ENCODE assay signal across 30 mouse cellular contexts in the genomic region with DNA sequence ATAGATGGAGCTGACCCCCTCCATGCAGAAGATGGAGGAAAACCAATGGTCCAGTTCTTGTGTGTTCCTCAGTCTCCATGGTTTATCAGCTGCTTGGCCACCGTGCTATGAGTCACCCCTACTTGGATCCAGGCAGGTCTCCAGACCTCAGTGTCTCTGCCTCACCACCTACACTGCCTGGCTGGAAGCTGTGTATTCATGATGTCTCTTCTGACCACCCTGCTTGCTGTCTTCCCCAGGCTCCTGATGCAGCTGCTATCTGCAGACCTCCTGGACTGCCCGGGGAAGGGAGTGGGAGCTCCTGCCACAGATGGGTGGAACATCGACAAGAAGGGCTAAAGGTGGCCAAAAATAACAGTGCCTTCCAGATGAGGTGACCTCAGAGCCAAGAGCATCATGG. TPM values are rescaled to one million over a fixed set of nuclear protein-coding genes. Genes with fewer than 3 reads are reported as not detected.
DNase-seq lines count a peak whose midpoint lies in the region; ATAC-seq and TF ChIP-seq lines count a peak whose summit lies in the region.
"Had no signal": no experiment of that assay in that cellular context is flagged by ENCODE, and none has a peak within 500 bp of the region (broad histone marks: within the 10 kb centered on the region; RNA-seq: fewer than 3 reads in every experiment).

No protein-coding gene starts in this region.

- TF ChIP-seq CTCF in layer of hippocampus, adult 2 months (conservative IDR thresholded peaks at IDR 0.05) = no peak

- H3K9me3 ChIP-seq in heart, embryonic 14.5 days (ENCODE audit: control insufficient read depth, low read length) = no peaks in the 10 kb centered on the region
- H3K9me3 ChIP-seq: embryonic facial prominence, embryonic 15.5 days; forebrain, embryonic 15.5 days; hindbrain, embryonic 10.5 days; kidney, embryonic 15.5 days; limb, embryonic 13.5 days; midbrain, embryonic 12.5 days; neural tube, embryonic 12.5 days had no signal

- no peak overlapping the region for H3K9ac ChIP-seq in heart, embryonic 14.5 days (ENCODE audit: low read length)
- H3K9ac ChIP-seq: embryonic facial prominence, embryonic 15.5 days; forebrain, embryonic 15.5 days; kidney, embryonic 15.5 days; limb, embryonic 13.5 days; liver, embryonic 14.5 days; lung, embryonic 14.5 days; midbrain, embryonic 12.5 days; neural tube, embryonic 12.5 days had no signal

- WGBS in heart, embryonic 14.5 days = 21% methylated on average over 3 of the region's 3 CpGs

- H3K4me2 ChIP-seq in heart, embryonic 14.5 days (ENCODE audit: low read length) = peak overlapping the region; percentile 38
- H3K4me2 ChIP-seq: embryonic facial prominence, embryonic 15.5 days; forebrain, embryonic 15.5 days; kidney, embryonic 15.5 days; limb, embryonic 13.5 days; lung, embryonic 14.5 days; midbrain, embryonic 12.5 days; neural tube, embryonic 12.5 days had no signal

- no peak overlapping the region for H3K27ac ChIP-seq in heart, embryonic 14.5 days (replicated peaks in 1 of 2; ENCODE audit: control insufficient read depth in 1 of 2, insufficient read depth in 1 of 2, low read depth in 2 of 2, low read length in 2 of 2)
- no peak overlapping the region for H3K27ac ChIP-seq in layer of hippocampus, adult 2 months
- H3K27ac ChIP-seq: embryonic facial prominence, embryonic 15.5 days; forebrain, embryonic 15.5 days; hindbrain, embryonic 10.5 days; hindbrain, postnatal 0 days; kidney, embryonic 15.5 days; limb, embryonic 13.5 days; liver, embryonic 14.5 days; midbrain, embryonic 12.5 days; neural tube, embryonic 12.5 days had no signal

- H3K4me1 ChIP-seq in heart, embryonic 14.5 days (ENCODE audit: control insufficient read depth in 2 of 2, insufficient read depth in 2 of 2, low read length in 2 of 2) = peaks cover 8 to 9% of the 10 kb centered on the region in 2 experiments; a peak in 3 of 4 replicates
- H3K4me1 ChIP-seq: embryonic facial prominence, embryonic 15.5 days; forebrain, embryonic 15.5 days; hindbrain, embryonic 10.5 days; midbrain, embryonic 12.5 days; neural tube, embryonic 12.5 days had no signal

- intact Hi-C loops in gastrocnemius, postnatal 14 days (cut with DNase I; ENCODE audit: low total_unique reads) = no loop called here

- no peak for ATAC-seq in heart, embryonic 14.5 days (ENCODE audit: insufficient number of reproducible peaks, insufficient read depth, low FRiP score, low read depth)
- ATAC-seq: forebrain, embryonic 15.5 days; hindbrain, postnatal 0 days; intestine, embryonic 16.5 days; Patski had no signal

- no peaks in the 10 kb centered on the region for H3K27me3 ChIP-seq in heart, embryonic 14.5 days (ENCODE audit: control insufficient read depth, insufficient read depth, low read length)
- H3K27me3 ChIP-seq: forebrain, embryonic 15.5 days; kidney, embryonic 15.5 days; limb, embryonic 13.5 days; midbrain, embryonic 12.5 days; neural tube, embryonic 12.5 days; Patski had no signal

- no peak overlapping the region for H3K4me3 ChIP-seq in heart, embryonic 14.5 days (ENCODE audit: control insufficient read depth in 1 of 2, insufficient read depth in 1 of 2, low read depth in 1 of 2, low read length in 2 of 2)
- no peak overlapping the region for H3K4me3 ChIP-seq in layer of hippocampus, adult 2 months
- H3K4me3 ChIP-seq: embryonic facial prominence, embryonic 15.5 days; forebrain, embryonic 15.5 days; hindbrain, embryonic 10.5 days; kidney, embryonic 15.5 days; limb, embryonic 13.5 days; midbrain, embryonic 12.5 days; neural tube, embryonic 12.5 days had no signal

- 0 out of 2 replicates have a peak, but pooled peaks cover 3% of the 10 kb centered on the region for H3K36me3 ChIP-seq in heart, embryonic 14.5 days (ENCODE audit: control insufficient read depth, insufficient read depth, low read length)
- H3K36me3 ChIP-seq: embryonic facial prominence, embryonic 15.5 days; forebrain, embryonic 15.5 days; neural tube, embryonic 12.5 days had no signal

- peak; percentile 16 for DNase-seq in gastrocnemius, postnatal 25 days
- DNase-seq in gastrocnemius, postnatal 14 days = no peak
- no peak for DNase-seq in heart, adult 11 months
- peak; percentile 11 for DNase-seq in heart, postnatal 4 days
- no peak for DNase-seq in adrenal gland, postnatal 4 days (ENCODE audit: low spot score in 2 of 2)
- DNase-seq in layer of hippocampus, adult 2 months (ENCODE audit: low spot score in 2 of 2) = no peak
- DNase-seq in frontal cortex, adult 2 months (ENCODE audit: extremely low spot score in 1 of 2, low spot score in 1 of 2) = no peak
- DNase-seq: adrenal gland, postnatal 36 days; cerebellum, adult 11 months; cerebellum, adult 9-11 months; kidney, postnatal 36 days; lung, embryonic 14.5 days; retina, postnatal 1 day; right cerebral cortex, postnatal 25 days; thymus, adult 2 months; thymus, postnatal 4 days had no signal

RNA-seq across cellular contexts. Expression of a gene that starts 43.8 kb away (rescaled TPM):
- total RNA-seq in gastrocnemius, postnatal 25 days (2021) = 10 to 100 TPM; 15.1 to 21.7 TPM
- 10 to 100 TPM; 22.2 to 30.2 TPM for total RNA-seq in gastrocnemius, postnatal 14 days (2021)
- polyA plus RNA-seq in heart, embryonic 14.5 days (2014; fragmentation: Nextera tagmentation; extraction: Ambion mirVana) = 28.3 and 32.5 TPM in 2 replicates
- 10 to 100 TPM; 34.3 to 35.0 TPM for total RNA-seq in heart, postnatal 4 days (2021)
- 100 to 1,000 TPM; 143 to 160 TPM for total RNA-seq in adrenal gland, postnatal 4 days (2021)
- total RNA-seq in layer of hippocampus, adult 2 months (2021) = 10 to 100 TPM; 35.8 to 48.5 TPM
- 29.0 and 30.2 TPM in 2 replicates for polyA plus RNA-seq in frontal cortex, adult 2 months (2012; rRNA removed)
- total RNA-seq: common myeloid progenitor, adult 5-6 weeks; megakaryocyte, adult 5-6 weeks had no signal

Comparison
In these comparisons a context has a peak if more than half of its experiments do, and no peak if none do; other contexts are left out.
1. DNase-seq: peak in gastrocnemius, postnatal 25 days (single experiment) and heart, postnatal 4 days (single experiment); none in gastrocnemius, postnatal 14 days (single experiment), heart, adult 11 months (single experiment), adrenal gland, postnatal 4 days (0 of 2), layer of hippocampus, adult 2 months (0 of 2) and frontal cortex, adult 2 months (0 of 2).